Comparison of ENCODE assay signal across 8 mouse cellular contexts in the genomic region with DNA sequence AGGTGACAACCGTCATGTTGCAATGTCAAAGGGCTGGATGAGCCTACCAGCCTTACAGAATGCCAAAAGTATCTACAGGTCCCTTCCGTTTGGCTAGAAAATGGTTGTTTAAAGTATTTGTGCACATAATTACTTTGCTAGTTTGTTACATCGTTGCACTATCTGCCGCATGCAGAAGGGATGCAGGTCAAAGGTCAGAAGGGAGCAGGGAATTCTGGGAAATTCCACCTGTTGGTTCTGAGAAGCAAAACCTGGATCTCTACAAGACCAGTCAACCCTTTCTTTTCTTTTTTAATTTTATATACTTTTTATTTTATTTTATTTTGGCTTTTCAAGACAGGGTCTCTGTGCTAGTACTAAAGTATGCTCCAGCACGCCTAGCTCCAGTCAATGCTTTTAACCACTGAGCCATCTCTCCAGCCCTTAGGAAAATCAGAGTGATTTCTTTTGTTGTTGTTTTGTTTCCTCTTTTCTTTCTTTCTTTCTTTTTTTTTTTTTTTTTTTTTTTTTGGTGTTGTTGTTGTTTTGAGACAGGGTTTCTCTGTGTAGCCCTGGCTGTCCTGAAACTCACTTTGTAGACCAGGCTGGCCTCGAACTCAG. TPM values are rescaled to one million over a fixed set of nuclear protein-coding genes. Genes with fewer than 3 reads are reported as not detected.
A peak's percentile ranks its signal among the peaks of the same experiment; 100 is the strongest.
DNase-seq lines count a peak whose midpoint lies in the region; ATAC-seq and TF ChIP-seq lines count a peak whose summit lies in the region.

No protein-coding gene starts in this region.

- peak; percentile 72 for DNase-seq in cerebellum, adult 9-10 months
- no peak for DNase-seq in cerebellum, postnatal 25 days
- DNase-seq in spleen, adult 2 months (ENCODE audit: low read depth in 1 of 2, low spot score in 2 of 2): no peak
- no peak for DNase-seq in spleen, adult 12 weeks (ENCODE audit: low spot score)
- DNase-seq in stomach, postnatal 0 days (ENCODE audit: low spot score): no peak
- DNase-seq in frontal cortex, adult 2 months (ENCODE audit: extremely low spot score in 1 of 2, low spot score in 1 of 2): no peak

- peak overlapping the region; percentile 99 for H3K27ac ChIP-seq in spleen, adult 2 months (ENCODE audit: insufficient read depth, low read length)
- H3K27ac ChIP-seq in limb, embryonic 15.5 days: peak overlapping the region; percentile 97
- peak overlapping the region; percentile 97 for H3K27ac ChIP-seq in stomach, postnatal 0 days (replicated peaks)

- no peak overlapping the region for H3K9ac ChIP-seq in limb, embryonic 15.5 days
- peak overlapping the region; percentile 89 for H3K9ac ChIP-seq in stomach, postnatal 0 days (ENCODE audit: low read length)

- no peak for TF ChIP-seq POLR2A in spleen, adult 2 months (IDR thresholded peaks at IDR 0.05; ENCODE audit: low read depth, low read length)

- H3K4me1 ChIP-seq in spleen, adult 2 months (ENCODE audit: control insufficient read depth, insufficient read depth, insufficient read length): peaks cover 19% of the 10 kb centered on the region; the same call in 1 of the 2 replicates
- peaks cover 20% of the 10 kb centered on the region for H3K4me1 ChIP-seq in limb, embryonic 15.5 days
- no peaks in the 10 kb centered on the region; the same call in 1 of the 2 replicates for H3K4me1 ChIP-seq in stomach, postnatal 0 days (replicated peaks; ENCODE audit: control insufficient read depth, insufficient read depth)

- H3K27me3 ChIP-seq in spleen, adult 2 months (ENCODE audit: control insufficient read depth, insufficient read depth, low read length): no peaks in the 10 kb centered on the region
- H3K27me3 ChIP-seq in limb, embryonic 15.5 days: no peaks in the 10 kb centered on the region
- no peaks in the 10 kb centered on the region for H3K27me3 ChIP-seq in stomach, postnatal 0 days (ENCODE audit: control insufficient read depth, insufficient read depth, low read length)

- WGBS in spleen, adult 2 months: 86% methylated on average over 6 of the region's 6 CpGs
- WGBS in limb, embryonic 15.5 days: 88% methylated on average over 6 of the region's 6 CpGs
- 89% methylated on average over 6 of the region's 6 CpGs for whole genome bisulfite sequencing in stomach, postnatal 0 days

- 0 out of 2 replicates have a peak overlapping the region, but pooled peaks have one; percentile 86 for H3K4me3 ChIP-seq in spleen, adult 2 months (ENCODE audit: extremely low read depth, insufficient read depth, insufficient read length)
- H3K4me3 ChIP-seq in limb, embryonic 15.5 days: peak overlapping the region; percentile 84
- no peak overlapping the region for H3K4me3 ChIP-seq in stomach, postnatal 0 days (ENCODE audit: low read depth, low read length)

- 0 out of 2 replicates have a peak overlapping the region, but pooled peaks have one; percentile 44 for H3K4me2 ChIP-seq in limb, embryonic 15.5 days
- no peak overlapping the region for H3K4me2 ChIP-seq in stomach, postnatal 0 days (replicated peaks; ENCODE audit: low read depth)

- TF ChIP-seq CTCF in spleen, adult 2 months (IDR thresholded peaks at IDR 0.05; ENCODE audit: extremely low read depth, insufficient read depth, insufficient read length, insufficient replicate concordance): no peak
- no peak for TF ChIP-seq CTCF in stomach, postnatal 0 days (IDR thresholded peaks at IDR 0.05; ENCODE audit: low read depth)

- H3K9me3 ChIP-seq in limb, embryonic 15.5 days: no peaks in the 10 kb centered on the region
- H3K9me3 ChIP-seq in stomach, postnatal 0 days (ENCODE audit: control insufficient read depth, low read length): no peaks in the 10 kb centered on the region

- TF ChIP-seq EP300 in stomach, postnatal 0 days (optimal IDR thresholded peaks at IDR 0.05): no peak

- H3K36me3 ChIP-seq in spleen, adult 2 months (ENCODE audit: control insufficient read depth, insufficient read depth, low read length): no peaks in the 10 kb centered on the region
- peaks cover 8% of the 10 kb centered on the region; the same call in 1 of the 2 replicates for H3K36me3 ChIP-seq in limb, embryonic 15.5 days
- no peaks in the 10 kb centered on the region for H3K36me3 ChIP-seq in stomach, postnatal 0 days (ENCODE audit: control insufficient read depth, insufficient read depth, low read length)

- ATAC-seq in limb, embryonic 15.5 days (ENCODE audit: insufficient number of reproducible peaks, low FRiP score, low TSS enrichment, low read depth): no peak
- no peak for ATAC-seq in stomach, postnatal 0 days (ENCODE audit: low FRiP score, low TSS enrichment)
- ATAC-seq in granulocyte monocyte progenitor cell, adult 5-6 weeks (replicated peaks; ENCODE audit: poor library complexity, severe bottlenecking): no peak

RNA-seq across cellular contexts. Expression of gene Zmiz2, which starts 0.6 kb away (rescaled TPM):
- polyA plus RNA-seq in spleen, adult 2 months (2012; rRNA removed): 118 and 142 TPM in 2 replicates
- 10.0 TPM in 2 replicates for polyA plus RNA-seq in limb, embryonic 15.5 days (2015; fragmentation: Nextera tagmentation; extraction: Ambion mirVana)
- polyA plus RNA-seq in stomach, postnatal 0 days (2015; fragmentation: Nextera tagmentation; extraction: Ambion mirVana): 7.1 and 8.7 TPM in 2 replicates
- total RNA-seq in granulocyte monocyte progenitor cell, adult 5-6 weeks (2014; fragmentation: Nextera tagmentation): 39.9 and 62.9 TPM in 2 replicates
- total RNA-seq in granulocyte monocyte progenitor cell, adult 5-6 weeks (2017): 6.1 and 10.6 TPM in 2 replicates
- polyA plus RNA-seq in frontal cortex, adult 2 months (2012; rRNA removed): 119 and 134 TPM in 2 replicates

RNA-seq across cellular contexts. Expression of gene Ppia, which starts 27.0 kb away (rescaled TPM):
- 333 and 340 TPM in 2 replicates for polyA plus RNA-seq in spleen, adult 2 months (2012; rRNA removed)
- 4,193 and 4,412 TPM in 2 replicates for polyA plus RNA-seq in limb, embryonic 15.5 days (2015; fragmentation: Nextera tagmentation; extraction: Ambion mirVana)
- 4,199 and 4,786 TPM in 2 replicates for polyA plus RNA-seq in stomach, postnatal 0 days (2015; fragmentation: Nextera tagmentation; extraction: Ambion mirVana)
- 4,322 and 4,754 TPM in 2 replicates for total RNA-seq in granulocyte monocyte progenitor cell, adult 5-6 weeks (2014; fragmentation: Nextera tagmentation)
- total RNA-seq in granulocyte monocyte progenitor cell, adult 5-6 weeks (2017): 1,769 and 2,269 TPM in 2 replicates
- polyA plus RNA-seq in frontal cortex, adult 2 months (2012; rRNA removed): 2,434 and 2,505 TPM in 2 replicates

RNA-seq across cellular contexts. Expression of gene H2afv, which starts 56.0 kb away (rescaled TPM):
- 29.8 and 36.5 TPM in 2 replicates for polyA plus RNA-seq in spleen, adult 2 months (2012; rRNA removed)
- 402 and 435 TPM in 2 replicates for polyA plus RNA-seq in limb, embryonic 15.5 days (2015; fragmentation: Nextera tagmentation; extraction: Ambion mirVana)
- polyA plus RNA-seq in stomach, postnatal 0 days (2015; fragmentation: Nextera tagmentation; extraction: Ambion mirVana): 187 and 198 TPM in 2 replicates
- 152 and 264 TPM in 2 replicates for total RNA-seq in granulocyte monocyte progenitor cell, adult 5-6 weeks (2014; fragmentation: Nextera tagmentation)
- total RNA-seq in granulocyte monocyte progenitor cell, adult 5-6 weeks (2017): 119 and 143 TPM in 2 replicates
- polyA plus RNA-seq in frontal cortex, adult 2 months (2012; rRNA removed): 75.0 and 80.7 TPM in 2 replicates

Comparison
In these comparisons a context has a peak if more than half of its experiments do, and no peak if none do; other contexts are left out.
1. RNA of gene Zmiz2, which starts 0.6 kb away (polyA plus RNA-seq): 119 to 134 TPM in frontal cortex, adult 2 months and 118 to 142 TPM in spleen, adult 2 months; 10.0 TPM in limb, embryonic 15.5 days and 7.1 to 8.7 TPM in stomach, postnatal 0 days; every median in the first group is over 10 times any median in the second.
2. Peak in every context shown above with its lines, with median percentiles within 50 percentile points of each other: H3K27ac ChIP-seq.